In genomic region chr14:118673501-118673900, GRCm38 (mm10) we compare ENCODE assay signal across 13 mouse cellular contexts. TPM values are rescaled to one million over a fixed set of nuclear protein-coding genes. Genes with fewer than 3 reads are reported as not detected.
DNase-seq lines count a peak whose midpoint lies in the region; ATAC-seq and TF ChIP-seq lines count a peak whose summit lies in the region.
"Had no signal": no experiment of that assay in that cellular context is flagged by ENCODE, and none has a peak within 500 bp of the region (broad histone marks: within the 10 kb centered on the region; RNA-seq: fewer than 3 reads in every experiment).

No protein-coding gene starts in this region.

- no peak for ATAC-seq in neural tube, embryonic 13.5 days (ENCODE audit: low read depth)
- ATAC-seq in megakaryocyte progenitor cell, adult 5-6 weeks (replicated peaks; ENCODE audit: poor library complexity), result peak; percentile 10; the same call in 1 of the 2 replicates
- no peak for ATAC-seq in megakaryocyte-erythroid progenitor cell, adult 5-6 weeks (replicated peaks; ENCODE audit: low FRiP score, low TSS enrichment, poor library complexity, severe bottlenecking)
- ATAC-seq: forebrain, postnatal 0 days; intestine, embryonic 15.5 days had no signal

- no peak for DNase-seq in neural tube, embryonic 10.5 days (ENCODE audit: extremely low spot score, low spot score)
- peak; percentile 55 for DNase-seq in forelimb bud, embryonic 11.5 days (ENCODE audit: low read depth, low spot score)
- no peak for DNase-seq in spleen, postnatal 36 days (ENCODE audit: low spot score in 2 of 2)
- DNase-seq in left cerebral cortex, adult 2 months (ENCODE audit: extremely low spot score in 1 of 2, low spot score in 2 of 2), result no peak
- DNase-seq in kidney, adult 11 months, result no peak
- DNase-seq: cerebellum, postnatal 14 days; forebrain, postnatal 0 days; lung, postnatal 14 days had no signal

- no peaks in the 10 kb centered on the region; the same call in 1 of the 2 replicates for H3K4me1 ChIP-seq in neural tube, embryonic 13.5 days (replicated peaks)
- H3K4me1 ChIP-seq: intestine, embryonic 15.5 days had no signal

- no peak for TF ChIP-seq CTCF in left cerebral cortex, adult 2 months (IDR thresholded peaks at IDR 0.05)

- H3K9me3 ChIP-seq in neural tube, embryonic 13.5 days, result no peaks in the 10 kb centered on the region
- H3K9me3 ChIP-seq: embryonic facial prominence, embryonic 15.5 days; intestine, embryonic 15.5 days had no signal

- WGBS in neural tube, embryonic 13.5 days, result 52% methylated on average over 6 of the region's 6 CpGs

- H3K4me3 ChIP-seq in neural tube, embryonic 13.5 days, result no peak overlapping the region
- H3K4me3 ChIP-seq in left cerebral cortex, adult 2 months, result no peak overlapping the region
- H3K4me3 ChIP-seq: embryonic facial prominence, embryonic 15.5 days; intestine, embryonic 15.5 days had no signal

- no peaks in the 10 kb centered on the region for H3K27me3 ChIP-seq in neural tube, embryonic 13.5 days
- H3K27me3 ChIP-seq: embryonic facial prominence, embryonic 15.5 days; intestine, embryonic 15.5 days had no signal

- H3K9ac ChIP-seq in neural tube, embryonic 13.5 days, result 0 out of 2 replicates have a peak overlapping the region, but pooled peaks have one; percentile 26
- H3K9ac ChIP-seq: embryonic facial prominence, embryonic 15.5 days; forebrain, postnatal 0 days; intestine, embryonic 15.5 days had no signal

- no peaks in the 10 kb centered on the region for H3K36me3 ChIP-seq in neural tube, embryonic 13.5 days
- H3K36me3 ChIP-seq: embryonic facial prominence, embryonic 15.5 days; intestine, embryonic 15.5 days had no signal

- intact Hi-C loops in left cerebral cortex, adult 2 months (cut with DNase I), result no loop called here

- H3K27ac ChIP-seq in neural tube, embryonic 13.5 days (replicated peaks), result no peak overlapping the region
- no peak overlapping the region for H3K27ac ChIP-seq in left cerebral cortex, adult 2 months
- H3K27ac ChIP-seq: embryonic facial prominence, embryonic 15.5 days; intestine, embryonic 15.5 days had no signal

- no peak overlapping the region for H3K4me2 ChIP-seq in neural tube, embryonic 13.5 days
- H3K4me2 ChIP-seq: embryonic facial prominence, embryonic 15.5 days; intestine, embryonic 15.5 days had no signal

RNA-seq across cellular contexts. Expression of gene Abcc4, which starts 32.5 kb away (rescaled TPM):
- 4.0 and 4.7 TPM in 2 replicates for polyA plus RNA-seq in neural tube, embryonic 13.5 days (2015; fragmentation: Nextera tagmentation; extraction: Ambion mirVana)
- 38.3 and 41.5 TPM in 2 replicates for total RNA-seq in megakaryocyte progenitor cell, adult 5-6 weeks (2015)
- 33.7 and 37.0 TPM in 2 replicates for total RNA-seq in megakaryocyte progenitor cell, adult 5-6 weeks (2017)
- total RNA-seq in left cerebral cortex, adult 2 months (2021), result 10 to 100 TPM in 1 of 2 experiments, 1 to 10 TPM in 1; 9.5 to 11.0 TPM
- total RNA-seq in megakaryocyte-erythroid progenitor cell, adult 5-6 weeks (2014; fragmentation: Nextera tagmentation), result 20.5 and 25.4 TPM in 2 replicates
- 12.2 and 15.6 TPM in 2 replicates for total RNA-seq in megakaryocyte-erythroid progenitor cell, adult 5-6 weeks (2017)
